Comparison of ENCODE assay signal across 8 mouse cellular contexts in the genomic region with DNA sequence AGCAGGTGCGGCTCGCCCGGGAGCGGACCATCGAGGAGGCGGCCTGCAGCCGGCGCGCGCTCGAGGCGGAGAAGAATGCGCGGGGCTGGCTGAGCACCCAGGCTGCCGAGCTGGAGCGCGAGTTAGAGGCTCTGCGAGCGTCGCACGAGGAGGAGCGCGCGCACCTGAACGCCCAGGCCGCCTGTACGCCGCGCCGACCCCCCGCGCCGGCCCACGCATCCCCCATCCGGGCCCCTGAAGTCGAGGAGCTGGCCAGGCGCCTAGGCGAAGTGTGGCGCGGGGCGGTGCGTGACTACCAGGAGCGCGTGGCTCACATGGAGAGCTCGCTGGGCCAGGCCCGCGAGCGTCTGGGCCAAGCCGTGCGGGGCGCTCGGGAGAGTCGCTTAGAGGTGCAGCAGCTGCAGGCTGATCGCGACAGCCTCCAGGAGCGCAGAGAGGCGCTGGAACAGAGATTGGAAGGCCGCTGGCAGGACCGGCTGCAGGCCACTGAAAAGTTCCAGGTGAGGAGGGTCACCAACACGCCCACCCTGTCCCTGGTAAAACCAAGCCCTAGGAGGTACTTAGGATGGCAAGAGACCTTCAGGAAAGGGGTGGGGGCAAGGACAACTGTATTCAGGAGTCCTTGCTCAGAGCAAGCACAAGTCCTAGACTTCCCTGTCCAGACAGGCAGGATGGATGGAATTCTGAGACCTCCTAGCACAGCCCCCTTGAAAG. TPM values are rescaled to one million over a fixed set of nuclear protein-coding genes. Genes with fewer than 3 reads are reported as not detected.
A peak's percentile ranks its signal among the peaks of the same experiment; 100 is the strongest.
DNase-seq lines count a peak whose midpoint lies in the region; ATAC-seq lines count a peak whose summit lies in the region.
"Had no signal": no experiment of that assay in that cellular context is flagged by ENCODE, and none has a peak within 500 bp of the region (broad histone marks: within the 10 kb centered on the region; RNA-seq: fewer than 3 reads in every experiment).

No protein-coding gene starts in this region.

- no peaks in the 10 kb centered on the region for H3K27me3 ChIP-seq in forebrain, embryonic 12.5 days
- H3K27me3 ChIP-seq in limb, embryonic 12.5 days, result peaks cover 50% of the 10 kb centered on the region
- no peaks in the 10 kb centered on the region for H3K27me3 ChIP-seq in stomach, embryonic 14.5 days (ENCODE audit: control insufficient read depth, insufficient read depth, low read length)

- H3K4me1 ChIP-seq in forebrain, embryonic 12.5 days, result peaks cover 57% of the 10 kb centered on the region
- H3K4me1 ChIP-seq in limb, embryonic 12.5 days (replicated peaks), result peaks cover 48% of the 10 kb centered on the region
- H3K4me1 ChIP-seq in stomach, embryonic 14.5 days (ENCODE audit: control insufficient read depth, insufficient read depth, low read length), result peaks cover 38% of the 10 kb centered on the region

- H3K9me3 ChIP-seq in forebrain, embryonic 12.5 days, result no peaks in the 10 kb centered on the region
- no peaks in the 10 kb centered on the region for H3K9me3 ChIP-seq in limb, embryonic 12.5 days
- H3K9me3 ChIP-seq in stomach, embryonic 14.5 days (ENCODE audit: control insufficient read depth, low read depth, low read length), result no peaks in the 10 kb centered on the region

- peak overlapping the region; percentile 75 for H3K4me3 ChIP-seq in forebrain, embryonic 12.5 days (replicated peaks)
- H3K4me3 ChIP-seq in limb, embryonic 12.5 days (replicated peaks), result peak overlapping the region; percentile 53
- H3K4me3 ChIP-seq in stomach, embryonic 14.5 days (ENCODE audit: low read depth, low read length), result peak overlapping the region; percentile 54
- H3K4me3 ChIP-seq: erythroblast, embryonic 14.5 days had no signal

- H3K9ac ChIP-seq in forebrain, embryonic 12.5 days, result peak overlapping the region; percentile 92
- peak overlapping the region; percentile 65 for H3K9ac ChIP-seq in limb, embryonic 12.5 days (replicated peaks)
- peak overlapping the region; percentile 65 for H3K9ac ChIP-seq in stomach, embryonic 14.5 days (replicated peaks; ENCODE audit: low read depth, low read length)

- WGBS in forebrain, embryonic 12.5 days, result under 1% methylated on average over 59 of the region's 60 CpGs
- WGBS in limb, embryonic 12.5 days, result under 1% methylated on average over 60 of the region's 60 CpGs
- WGBS in stomach, embryonic 14.5 days, result 1% methylated on average over 50 of the region's 60 CpGs

- DNase-seq in retina, postnatal 1 day, result peak; percentile 59
- DNase-seq in retina, embryonic 14.5 days (ENCODE audit: low spot score), result no peak
- no peak for DNase-seq in cerebellum, postnatal 14 days
- no peak for DNase-seq in layer of hippocampus, postnatal 10 days (ENCODE audit: low spot score in 2 of 2)

- H3K36me3 ChIP-seq in forebrain, embryonic 12.5 days (replicated peaks), result peaks cover 14% of the 10 kb centered on the region
- peaks cover under 1% of the 10 kb centered on the region; the same call in 1 of the 2 replicates for H3K36me3 ChIP-seq in limb, embryonic 12.5 days
- no peaks in the 10 kb centered on the region; the same call in 1 of the 2 replicates for H3K36me3 ChIP-seq in stomach, embryonic 14.5 days (ENCODE audit: control insufficient read depth, insufficient read depth, low read length)

- H3K4me2 ChIP-seq in forebrain, embryonic 12.5 days, result peak overlapping the region; percentile 83
- H3K4me2 ChIP-seq in limb, embryonic 12.5 days, result peak overlapping the region; percentile 94
- H3K4me2 ChIP-seq in stomach, embryonic 14.5 days (replicated peaks; ENCODE audit: low read depth, low read length), result peak overlapping the region; percentile 93

- ATAC-seq in forebrain, embryonic 12.5 days (ENCODE audit: low FRiP score), result peak; percentile 5
- ATAC-seq in limb, embryonic 12.5 days (ENCODE audit: insufficient number of reproducible peaks, insufficient read depth, low FRiP score, low TSS enrichment, low read depth), result no peak
- no peak for ATAC-seq in stomach, embryonic 14.5 days (ENCODE audit: insufficient number of reproducible peaks, insufficient read depth, low FRiP score, low read depth)

- H3K27ac ChIP-seq in forebrain, embryonic 12.5 days, result peak overlapping the region; percentile 94
- H3K27ac ChIP-seq in limb, embryonic 12.5 days, result peak overlapping the region; percentile 35; the same call in 1 of the 2 replicates
- H3K27ac ChIP-seq in stomach, embryonic 14.5 days (ENCODE audit: low read length), result peak overlapping the region; percentile 58; the same call in 1 of the 2 replicates

RNA-seq across cellular contexts. Expression of a gene that starts 0.8 kb away (rescaled TPM):
- polyA plus RNA-seq in forebrain, embryonic 12.5 days (2016; fragmentation: Nextera tagmentation; extraction: Ambion mirVana), result 148 and 162 TPM in 2 replicates
- polyA plus RNA-seq in limb, embryonic 12.5 days (2016; fragmentation: Nextera tagmentation; extraction: Ambion mirVana), result 29.4 and 32.5 TPM in 2 replicates
- 10.5 and 10.6 TPM in 2 replicates for polyA plus RNA-seq in stomach, embryonic 14.5 days (2014; fragmentation: Nextera tagmentation; extraction: Ambion mirVana)
- 10 to 100 TPM; 14.7 to 18.5 TPM for total RNA-seq in layer of hippocampus, postnatal 10 days (2021)
- polyA plus RNA-seq: erythroblast, embryonic 14.5 days had no signal

RNA-seq across cellular contexts. Expression of a gene that starts 23.2 kb away (rescaled TPM):
- 246 TPM in 2 replicates for polyA plus RNA-seq in forebrain, embryonic 12.5 days (2016; fragmentation: Nextera tagmentation; extraction: Ambion mirVana)
- 614 and 667 TPM in 2 replicates for polyA plus RNA-seq in limb, embryonic 12.5 days (2016; fragmentation: Nextera tagmentation; extraction: Ambion mirVana)
- 30.7 and 44.1 TPM in 2 replicates for polyA plus RNA-seq in stomach, embryonic 14.5 days (2014; fragmentation: Nextera tagmentation; extraction: Ambion mirVana)
- total RNA-seq in layer of hippocampus, postnatal 10 days (2021), result 1 to 10 TPM; 2.0 to 6.4 TPM
- polyA plus RNA-seq: erythroblast, embryonic 14.5 days had no signal

RNA-seq across cellular contexts. Expression of a gene that starts 28.4 kb away (rescaled TPM):
- polyA plus RNA-seq in forebrain, embryonic 12.5 days (2016; fragmentation: Nextera tagmentation; extraction: Ambion mirVana), result 1.7 and 3.6 TPM in 2 replicates
- 0.13 and 0.65 TPM in 2 replicates for polyA plus RNA-seq in limb, embryonic 12.5 days (2016; fragmentation: Nextera tagmentation; extraction: Ambion mirVana)
- polyA plus RNA-seq in stomach, embryonic 14.5 days (2014; fragmentation: Nextera tagmentation; extraction: Ambion mirVana), result 0.10 and 0.27 TPM in 2 replicates
- total RNA-seq in layer of hippocampus, postnatal 10 days (2021), result 100 to 1,000 TPM; 350 to 399 TPM
- polyA plus RNA-seq: erythroblast, embryonic 14.5 days had no signal

RNA-seq across cellular contexts. Expression of a gene that starts 41.1 kb away (rescaled TPM):
- polyA plus RNA-seq in forebrain, embryonic 12.5 days (2016; fragmentation: Nextera tagmentation; extraction: Ambion mirVana), result 20.5 and 23.7 TPM in 2 replicates
- polyA plus RNA-seq in limb, embryonic 12.5 days (2016; fragmentation: Nextera tagmentation; extraction: Ambion mirVana), result 22.4 and 26.5 TPM in 2 replicates
- polyA plus RNA-seq in stomach, embryonic 14.5 days (2014; fragmentation: Nextera tagmentation; extraction: Ambion mirVana), result 17.9 and 20.0 TPM in 2 replicates
- 10 to 100 TPM; 18.1 to 26.4 TPM for total RNA-seq in layer of hippocampus, postnatal 10 days (2021)

RNA-seq across cellular contexts. Expression of a gene that starts 41.5 kb away (rescaled TPM):
- polyA plus RNA-seq in forebrain, embryonic 12.5 days (2016; fragmentation: Nextera tagmentation; extraction: Ambion mirVana), result 80.5 and 88.2 TPM in 2 replicates
- 83.2 and 86.4 TPM in 2 replicates for polyA plus RNA-seq in limb, embryonic 12.5 days (2016; fragmentation: Nextera tagmentation; extraction: Ambion mirVana)
- polyA plus RNA-seq in stomach, embryonic 14.5 days (2014; fragmentation: Nextera tagmentation; extraction: Ambion mirVana), result 31.9 and 35.4 TPM in 2 replicates
- 10 to 100 TPM; 17.1 to 19.0 TPM for total RNA-seq in layer of hippocampus, postnatal 10 days (2021)

Comparison
In these comparisons a context has a peak if more than half of its experiments do, and no peak if none do; other contexts are left out.
1. H3K27ac ChIP-seq: peak in every context shown above with its lines; median percentile 94 in forebrain, embryonic 12.5 days; 58 in stomach, embryonic 14.5 days; 35 in limb, embryonic 12.5 days.